Mouse (Mus musculus) stomach, postnatal 0 days (tissue): ENCODE results near the gene Ankrd54. TPM values are rescaled to one million over a fixed set of nuclear protein-coding genes. Genes with fewer than 3 reads are reported as not detected.

Experiments used
- ATAC-seq: fragments of 200-750 bp; cut with Nextera tagmentation; 2 replicates; pipeline ENCODE4 v1.8.0; 2017; ENCODE audit not compliant: low FRiP score, low TSS enrichment
- DNase-seq: peaks from one replicate; pipeline ENCODE4 v3.0.0-alpha.2; 2016; ENCODE audit warnings: low spot score
- H3K27ac ChIP-seq: fragments of 300-500 bp; sonication (generic); replicated peaks from 2 replicates; pipeline ENCODE4 v1.5.1; 2014; ENCODE audit warnings: mild to moderate bottlenecking, control low read depth
- H3K27me3 ChIP-seq: fragments of 300-500 bp; sonication (generic); 2 replicates; pipeline ENCODE4 v1.6.1; 2014; ENCODE audit warnings: low read length; ENCODE audit not compliant: control insufficient read depth, insufficient read depth
- H3K36me3 ChIP-seq: fragments of 300-500 bp; sonication (generic); 2 replicates; pipeline ENCODE4 v1.6.1; 2014; ENCODE audit warnings: low read length, mixed read lengths; ENCODE audit not compliant: control insufficient read depth, insufficient read depth
- H3K4me1 ChIP-seq: fragments of 300-500 bp; sonication (generic); replicated peaks from 2 replicates; pipeline ENCODE4 v1.6.1; 2014; ENCODE audit warnings: antibody characterized with exemption; ENCODE audit not compliant: control insufficient read depth, insufficient read depth
- H3K4me2 ChIP-seq: fragments of 300-500 bp; sonication (generic); replicated peaks from 2 replicates; pipeline ENCODE4 v1.6.1; 2014; ENCODE audit warnings: low read depth, mild to moderate bottlenecking, control low read depth, moderate library complexity
- H3K4me3 ChIP-seq: fragments of 300-500 bp; sonication (generic); 2 replicates; pipeline ENCODE4 v1.5.1; 2014; ENCODE audit warnings: low read depth, low read length, control low read depth
- H3K9ac ChIP-seq: fragments of 300-500 bp; sonication (generic); 2 replicates; pipeline ENCODE4 v1.6.1; 2014; ENCODE audit warnings: mild to moderate bottlenecking, low read length, control low read depth, mixed read lengths
- H3K9me3 ChIP-seq: fragments of 300-500 bp; sonication (generic); 2 replicates; pipeline ENCODE4 v1.6.1; 2016; ENCODE audit warnings: low read length; ENCODE audit not compliant: control insufficient read depth
- CTCF ChIP-seq: IDR thresholded peaks from 2 replicates; pipeline ENCODE4 v1.5.1; 2016; ENCODE audit warnings: antibody characterized with exemption, low read depth, mild to moderate bottlenecking, moderate library complexity
- EP300 ChIP-seq: optimal IDR thresholded peaks from 2 replicates; pipeline ENCODE3; 2016; ENCODE audit warnings: antibody characterized with exemption
- WGBS: fragments of 180-500 bp; shearing (Covaris S2); extraction: QIAGEN DNeasy Blood & Tissue Kit; methylation state at CpG from one replicate; pipeline ENCODE4 v1.1.7; 2014; 5-methylcytosine and 5-hydroxymethylcytosine counted together
- polyA plus RNA-seq: library from polyadenylated mRNA; unstranded; fragments of >200 nt; fragmentation: Nextera tagmentation; extraction: Ambion mirVana; gene quantifications from 2 replicates; pipeline ENCODE4 v1.2.1, GENCODE M21; 2015

The Ankrd54 gene
- polyA plus RNA-seq, 1 experiment from 2014 or later: 27.1 TPM

GRCm38 (mm10) chr15:79028823-79029484, 33.7 kb downstream of the Ankrd54 start:
- Histone ChIP-seq H3K9me3 (no peaks in the 10 kb centered on the region), H3K4me1 (peaks cover 8% of the 10 kb centered on the region; the same call in 1 of the 2 replicates), H3K27me3 (no peaks in the 10 kb centered on the region), H3K27ac (peak overlapping the region; percentile 99), H3K36me3 (no peaks in the 10 kb centered on the region), H3K4me2 (peak overlapping the region; percentile 96), H3K9ac (peak overlapping the region; percentile 100), H3K4me3 (peak overlapping the region; percentile 84)
- DNase-seq: no peak
- TF ChIP-seq EP300 (no peak), CTCF (no peak)
- ATAC-seq: no peak
- WGBS: 9% methylated on average over 16 of the region's 16 CpGs

- H3K9me3 ChIP-seq: no peaks in the 10 kb centered on the region
- peak within 1 kb of the TSS; percentile 96 for H3K4me2 ChIP-seq
- peak within 1 kb of the TSS; percentile 84 for H3K4me3 ChIP-seq
- peak; percentile 63 for TF ChIP-seq EP300
- peak; percentile 11; the same call in 1 of the 2 replicates for TF ChIP-seq CTCF
- H3K9ac ChIP-seq: peak within 1 kb of the TSS; percentile 100
- no peaks in the 10 kb centered on the region for H3K36me3 ChIP-seq
- peak; percentile 82 for ATAC-seq
- DNase-seq: peak; percentile 96
- peaks cover 8% of the 10 kb centered on the region; the same call in 1 of the 2 replicates for H3K4me1 ChIP-seq
- H3K27ac ChIP-seq: peak within 1 kb of the TSS; percentile 99
- no peaks in the 10 kb centered on the region for H3K27me3 ChIP-seq
- 0% methylated on average over 35 of the region's 58 CpGs for WGBS
Observed at GRCm38 (mm10) chr15:79028237-79028738, 34.4 kb downstream of the Ankrd54 start, which contains the start of gene H1f0. TSS of gene H1f0 (plus strand) at chr15:79028450.

GRCm38 (mm10) chr15:79027291-79028205, 35.1 kb downstream of the Ankrd54 start:
- peak overlapping the region; percentile 100 for H3K9ac ChIP-seq
- peak overlapping the region; percentile 84 for H3K4me3 ChIP-seq
- TF ChIP-seq CTCF (no peak), EP300 (no peak)
- no peaks in the 10 kb centered on the region for H3K27me3 ChIP-seq
- peak overlapping the region; percentile 99 for H3K27ac ChIP-seq
- peaks cover 8% of the 10 kb centered on the region; the same call in 1 of the 2 replicates for H3K4me1 ChIP-seq
- H3K4me2 ChIP-seq: peak overlapping the region; percentile 96
- peak; percentile 47 for DNase-seq
- no peaks in the 10 kb centered on the region for H3K9me3 ChIP-seq
- no peaks in the 10 kb centered on the region for H3K36me3 ChIP-seq
- WGBS: 6% methylated on average over 45 of the region's 46 CpGs
- peak; percentile 8; the same call in 1 of the 2 replicates for ATAC-seq

- WGBS: 39% methylated on average over 14 of the region's 14 CpGs
- Histone ChIP-seq H3K9ac (peak overlapping the region; percentile 100; the same call in 1 of the 2 replicates), H3K27ac (no peak overlapping the region), H3K4me3 (peak overlapping the region; percentile 84), H3K4me2 (peak overlapping the region; percentile 96), H3K9me3 (no peaks in the 10 kb centered on the region), H3K36me3 (no peaks in the 10 kb centered on the region), H3K4me1 (peaks cover 8% of the 10 kb centered on the region; the same call in 1 of the 2 replicates), H3K27me3 (no peaks in the 10 kb centered on the region)
- DNase-seq: no peak
- TF ChIP-seq CTCF (no peak), EP300 (no peak)
- ATAC-seq: no peak
Observed at GRCm38 (mm10) chr15:79026511-79027290, 36.0 kb downstream of the Ankrd54 start.

- Histone ChIP-seq H3K4me2 (peak overlapping the region; percentile 44), H3K9ac (peak overlapping the region; percentile 38; the same call in 1 of the 2 replicates), H3K4me1 (peaks cover 4% of the 10 kb centered on the region; the same call in 1 of the 2 replicates), H3K36me3 (no peaks in the 10 kb centered on the region), H3K27ac (no peak overlapping the region), H3K4me3 (no peak overlapping the region), H3K9me3 (no peaks in the 10 kb centered on the region), H3K27me3 (no peaks in the 10 kb centered on the region)
- TF ChIP-seq EP300 (no peak), CTCF (no peak)
- WGBS: 18% methylated on average over 17 of the region's 18 CpGs
- ATAC-seq (no peak), DNase-seq (peak; percentile 35)
Observed at GRCm38 (mm10) chr15:79025687-79026308, 36.9 kb downstream of the Ankrd54 start.
